Mouse (Mus musculus): Measurements from ENCODE around the gene Wrap53. TPM values are rescaled to one million over a fixed set of nuclear protein-coding genes. Genes with fewer than 3 reads are reported as not detected.

Gene Wrap53
- total RNA-seq, 2 experiments from 2014 or later, result 6.3 to 7.6 TPM

GRCm38 (mm10) chr11:69580572-69581146 lies 604 bp upstream of the Wrap53 start:
- no peak for DNase-seq (ENCODE audit: extremely low spot score in 1 of 2, low spot score in 2 of 2)
- intact Hi-C loops (cut with DNase I), result no loop called here

DNA sequence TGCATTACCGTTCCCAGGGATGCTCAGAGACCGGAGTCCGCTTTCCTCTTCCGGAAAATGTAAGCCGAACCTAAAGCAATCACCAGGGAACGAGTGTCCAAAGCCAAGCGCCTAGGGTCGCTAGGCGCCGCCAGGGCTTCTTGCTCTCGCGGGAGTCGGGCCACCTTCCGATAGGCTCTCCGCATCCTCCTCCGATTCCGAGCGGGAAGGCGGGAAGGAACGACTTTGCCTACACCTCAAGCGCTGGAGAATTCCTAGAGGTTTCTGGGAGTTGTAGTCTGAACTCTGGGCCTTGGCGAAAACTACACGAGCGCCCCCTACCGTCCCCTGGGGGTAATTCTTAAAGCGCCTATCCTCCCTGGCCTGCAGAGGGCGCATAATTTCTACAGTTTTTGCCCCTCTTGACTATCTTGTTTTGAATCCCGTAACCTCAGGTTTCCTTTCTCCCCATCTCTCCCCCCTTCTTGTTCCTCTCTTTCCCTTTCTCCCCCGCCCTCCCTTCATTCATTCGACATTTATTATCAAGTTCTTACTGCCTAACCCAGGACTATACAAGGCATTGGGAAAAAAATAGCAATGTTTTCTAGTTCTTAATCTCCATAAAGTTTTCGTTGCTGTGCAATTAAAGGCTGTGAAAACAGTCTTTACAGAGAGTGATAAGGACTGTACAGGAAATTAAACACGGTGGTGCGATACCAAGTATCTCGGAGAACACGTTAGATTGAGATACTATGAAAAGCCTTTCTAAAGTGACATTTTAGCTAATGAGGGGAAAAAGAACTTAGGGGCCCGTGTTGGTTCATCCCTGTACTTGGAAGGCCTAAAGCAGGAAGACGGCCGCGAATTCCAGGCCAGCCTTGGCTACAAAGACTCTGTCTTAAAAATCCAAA lies 682 bp downstream of the Wrap53 start:
- peak; percentile 95 to 98 for DNase-seq (ENCODE audit: extremely low spot score in 1 of 2, low spot score in 2 of 2)
- intact Hi-C loops (cut with DNase I), result loop anchor here (5.0 kb wide), 2 partner anchors 37 to 38 kb away; partner anchors contain the start of gene Shbg

GRCm38 (mm10) chr11:69578301-69578700 lies 1.8 kb downstream of the Wrap53 start:
- DNase-seq (ENCODE audit: extremely low spot score in 1 of 2, low spot score in 2 of 2), result no peak
- intact Hi-C loops (cut with DNase I), result loop anchor here (5.0 kb wide), 2 partner anchors 36 to 39 kb away; partner anchors contain the start of gene Shbg

DNA sequence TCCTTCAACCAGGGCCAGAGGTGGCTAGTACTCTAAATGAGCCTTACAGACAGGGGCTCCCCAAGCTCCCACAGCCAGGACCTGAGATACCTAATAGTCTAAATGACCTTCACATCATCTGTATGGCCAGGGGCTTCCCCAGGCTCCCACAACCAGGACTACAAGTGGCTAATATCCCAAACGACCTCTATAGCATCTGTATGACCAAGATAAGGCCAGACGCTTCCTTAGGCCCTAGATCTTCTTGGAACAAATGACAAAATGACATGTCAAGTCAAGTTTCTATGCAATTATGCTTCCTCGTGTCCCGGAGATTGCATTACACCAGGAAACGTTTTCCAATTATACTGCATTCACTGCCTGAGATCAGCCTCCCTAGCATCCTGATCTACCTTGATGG lies 3.7 kb downstream of the Wrap53 start:
- intact Hi-C loops (cut with DNase I), result loop anchor here (5.0 kb wide), 2 partner anchors 34 to 41 kb away; partner anchors contain the start of gene Shbg
- DNase-seq (ENCODE audit: extremely low spot score in 1 of 2, low spot score in 2 of 2), result no peak

- no peak for DNase-seq (ENCODE audit: extremely low spot score in 1 of 2, low spot score in 2 of 2)
- intact Hi-C loops (cut with DNase I), result loop anchor here (5.0 kb wide), 2 partner anchors 33 to 42 kb away; partner anchors contain the start of gene Shbg
Measured at GRCm38 (mm10) chr11:69575220-69575619, 4.8 kb downstream of the Wrap53 start.

DNA sequence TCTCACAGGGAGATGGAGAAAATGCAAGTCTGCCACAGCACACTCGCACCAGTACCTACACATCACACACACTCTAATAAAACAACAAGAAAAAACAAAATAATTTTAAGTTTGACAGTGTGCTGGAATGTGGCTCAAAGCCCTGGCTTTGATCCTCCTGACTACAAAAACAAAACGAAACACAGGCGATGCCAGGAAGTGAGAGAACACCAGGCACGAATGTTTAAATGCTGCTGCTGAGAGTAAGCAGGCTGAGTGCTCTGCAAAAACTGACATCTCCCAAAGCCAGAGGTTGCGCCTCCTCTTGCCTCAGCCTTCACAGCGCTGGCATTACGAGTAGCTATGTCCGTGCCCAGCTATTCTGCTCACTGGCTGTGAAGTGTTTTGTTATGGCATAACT lies 14.9 kb downstream of the Wrap53 start:
- intact Hi-C loops (cut with DNase I), result no loop called here
- no peak for DNase-seq (ENCODE audit: extremely low spot score in 1 of 2, low spot score in 2 of 2)

GRCm38 (mm10) chr11:69564391-69564790 lies 15.7 kb downstream of the Wrap53 start:
- DNase-seq (ENCODE audit: extremely low spot score in 1 of 2, low spot score in 2 of 2), result no peak
- intact Hi-C loops (cut with DNase I), result no loop called here

- intact Hi-C loops (cut with DNase I), result no loop called here
- no peak for DNase-seq (ENCODE audit: extremely low spot score in 1 of 2, low spot score in 2 of 2)
Measured at GRCm38 (mm10) chr11:69563373-69563772, 16.7 kb downstream of the Wrap53 start.

DNA sequence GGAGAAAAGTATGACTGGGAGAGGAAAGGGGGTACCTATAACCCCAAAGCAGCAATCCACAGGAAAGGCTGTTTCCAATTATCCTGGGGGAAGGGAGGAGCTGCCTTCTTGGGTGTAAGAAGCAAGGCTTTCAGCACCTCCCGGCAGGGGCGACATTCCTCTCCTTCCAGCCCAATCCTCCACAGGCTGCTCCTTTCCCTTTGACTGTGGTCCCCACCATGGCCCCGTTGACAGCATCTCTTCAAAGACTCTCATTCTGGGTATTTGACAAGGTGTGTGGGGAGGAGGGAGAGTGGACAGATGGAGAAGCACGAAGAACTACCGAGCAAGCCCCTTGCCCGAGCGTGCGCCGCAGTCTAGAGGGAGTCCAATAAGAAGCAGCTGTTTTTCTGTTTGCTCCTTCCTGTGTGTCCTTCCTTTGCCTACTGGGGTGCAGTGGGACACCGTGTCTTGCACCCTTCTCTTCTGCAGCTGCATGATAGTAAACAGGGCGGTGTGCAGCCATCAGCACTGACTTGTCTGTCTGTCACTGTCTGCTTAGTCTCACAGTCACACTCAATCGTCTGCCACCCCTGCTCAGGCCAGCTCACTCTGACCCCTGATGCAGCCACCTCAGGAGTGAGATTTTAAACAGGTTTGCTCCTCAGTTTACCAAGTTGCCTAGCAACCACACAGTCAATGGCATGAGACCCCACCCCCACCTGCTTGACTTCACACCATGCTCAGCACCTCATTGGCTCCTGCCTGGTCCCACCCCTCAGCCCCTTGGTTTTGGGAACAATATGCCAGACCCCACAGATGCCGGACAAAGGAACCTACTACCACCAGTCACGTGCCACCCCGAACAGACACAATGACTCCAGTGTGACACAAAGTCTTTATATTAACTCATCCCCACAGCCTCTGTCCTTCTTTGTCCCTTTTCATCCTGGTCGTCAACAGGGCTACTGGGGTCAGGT lies 18.9 kb downstream of the Wrap53 start:
- intact Hi-C loops (cut with DNase I), result no loop called here
- DNase-seq (ENCODE audit: extremely low spot score in 1 of 2, low spot score in 2 of 2), result no peak

DNA sequence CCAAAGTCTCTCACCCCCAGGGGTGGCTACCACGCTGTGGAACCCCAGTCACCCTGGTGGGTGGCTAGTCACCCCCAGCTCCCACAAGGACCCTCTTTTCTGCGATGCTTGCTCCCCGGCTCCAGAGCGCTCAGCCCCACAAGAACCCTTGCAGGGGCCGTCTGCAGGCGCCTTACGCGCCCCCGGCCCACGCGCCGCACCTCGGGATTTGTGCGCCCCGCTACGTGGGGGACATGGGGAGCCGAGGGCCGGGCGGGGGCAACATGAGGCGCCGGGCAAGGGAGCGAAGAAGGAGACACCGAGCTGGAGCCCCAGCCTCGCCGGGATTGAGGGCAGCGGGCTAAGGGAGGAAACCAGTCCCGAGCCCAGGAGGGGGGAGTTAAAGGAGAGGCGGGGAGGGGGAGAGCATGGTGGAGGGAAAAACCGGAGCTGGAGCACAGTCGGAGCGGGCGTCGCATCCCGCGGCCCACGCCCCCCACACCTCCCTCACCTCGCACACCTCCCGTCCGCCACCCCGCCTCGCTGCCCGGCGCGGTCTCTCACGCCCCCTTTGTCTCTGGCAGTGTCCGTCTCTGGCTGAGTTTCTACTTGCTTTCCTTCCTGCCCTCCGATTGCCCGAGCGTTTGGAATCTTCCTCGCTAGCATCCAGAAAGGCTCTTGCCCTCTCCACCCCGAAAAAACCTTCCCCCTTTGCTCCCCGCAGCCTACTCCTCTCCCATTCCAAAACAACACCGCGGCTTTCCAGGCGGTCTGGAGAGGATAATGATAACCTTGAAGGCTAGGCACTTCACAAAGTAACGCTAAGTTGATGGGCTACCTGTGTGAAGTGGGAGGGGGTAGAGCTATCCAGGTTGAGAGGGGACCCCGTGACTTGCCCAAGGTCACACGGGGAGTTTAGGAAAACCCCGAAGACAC lies 19.9 kb downstream of the Wrap53 start, which contains the start of gene Efnb3:
TSS of gene Efnb3 (minus strand) at position 355 of the 915 bp plus-strand sequence.
- intact Hi-C loops (cut with DNase I), result no loop called here
- peak in 1 of 2 experiments; percentile 79 for DNase-seq (ENCODE audit: extremely low spot score in 1 of 2, low spot score in 2 of 2)

- no peak for DNase-seq (ENCODE audit: extremely low spot score in 1 of 2, low spot score in 2 of 2)
- intact Hi-C loops (cut with DNase I), result no loop called here
Measured at GRCm38 (mm10) chr11:69559183-69559582, 20.9 kb downstream of the Wrap53 start.

GRCm38 (mm10) chr11:69558756-69559155 lies 21.3 kb downstream of the Wrap53 start:
- no peak for DNase-seq (ENCODE audit: extremely low spot score in 1 of 2, low spot score in 2 of 2)
- intact Hi-C loops (cut with DNase I), result no loop called here

GRCm38 (mm10) chr11:69557381-69557958 lies 22.6 kb downstream of the Wrap53 start:
- intact Hi-C loops (cut with DNase I), result no loop called here
- peak in 1 of 2 experiments; percentile 76 for DNase-seq (ENCODE audit: extremely low spot score in 1 of 2, low spot score in 2 of 2)

DNA sequence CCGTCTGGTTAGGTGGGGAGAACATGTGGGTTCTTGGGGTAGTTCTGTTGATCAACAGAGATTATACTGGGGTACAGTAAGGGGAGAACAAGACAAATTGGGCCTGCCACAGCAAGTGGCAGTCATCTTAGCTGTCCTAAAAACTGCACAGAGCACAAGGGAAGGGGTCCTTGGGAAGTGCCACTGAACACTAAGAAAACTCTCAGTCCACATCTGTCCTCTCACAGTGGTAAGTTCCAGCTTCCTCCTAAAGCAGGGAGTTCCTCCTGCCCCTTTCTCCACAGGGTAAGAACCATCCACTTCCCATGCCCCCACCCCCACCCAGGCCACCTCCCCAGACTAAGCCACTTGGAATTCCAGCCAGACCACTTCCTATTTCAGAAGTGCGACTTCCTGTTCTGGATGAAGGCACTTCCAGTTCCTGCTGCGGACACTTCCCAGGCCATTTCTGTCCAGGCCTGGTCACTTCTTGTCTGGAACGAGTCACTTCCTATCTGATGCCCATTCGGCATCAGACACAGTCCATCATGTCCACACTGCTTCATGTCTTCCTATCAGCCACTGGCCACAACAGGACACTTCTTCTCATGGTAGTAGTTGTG lies 25.4 kb downstream of the Wrap53 start:
- DNase-seq (ENCODE audit: extremely low spot score in 1 of 2, low spot score in 2 of 2), result no peak
- intact Hi-C loops (cut with DNase I), result no loop called here

GRCm38 (mm10) chr11:69553341-69553721 lies 26.7 kb downstream of the Wrap53 start:
- DNase-seq (ENCODE audit: extremely low spot score in 1 of 2, low spot score in 2 of 2), result no peak
- intact Hi-C loops (cut with DNase I), result no loop called here

GRCm38 (mm10) chr11:69552622-69553340 lies 27.3 kb downstream of the Wrap53 start:
- intact Hi-C loops (cut with DNase I), result no loop called here
- peak; percentile 76 to 80 for DNase-seq (ENCODE audit: extremely low spot score in 1 of 2, low spot score in 2 of 2)

DNA sequence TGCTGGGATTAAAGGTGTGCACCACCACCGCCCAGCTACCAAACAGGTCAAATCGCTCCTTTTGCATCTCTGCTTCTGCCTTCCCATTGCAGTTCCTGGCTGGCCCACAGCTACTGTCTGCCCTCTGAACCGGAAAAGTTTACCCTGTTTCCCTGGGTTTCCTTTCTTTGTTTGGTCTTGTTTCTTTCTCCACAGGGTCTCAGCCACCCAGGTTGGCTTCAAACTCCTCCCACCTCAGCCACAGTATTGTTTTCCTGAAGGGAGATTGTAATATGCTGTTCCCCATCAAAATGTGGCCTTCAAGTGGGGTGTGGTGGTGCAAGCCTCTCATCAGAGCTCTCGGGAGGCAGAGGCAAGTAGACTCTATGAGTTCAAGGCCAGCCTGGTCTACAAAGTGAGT lies 28.7 kb downstream of the Wrap53 start:
- intact Hi-C loops (cut with DNase I), result no loop called here
- DNase-seq (ENCODE audit: extremely low spot score in 1 of 2, low spot score in 2 of 2), result no peak
